21 mouse cellular contexts compared by ENCODE assay signal in the genomic region with DNA sequence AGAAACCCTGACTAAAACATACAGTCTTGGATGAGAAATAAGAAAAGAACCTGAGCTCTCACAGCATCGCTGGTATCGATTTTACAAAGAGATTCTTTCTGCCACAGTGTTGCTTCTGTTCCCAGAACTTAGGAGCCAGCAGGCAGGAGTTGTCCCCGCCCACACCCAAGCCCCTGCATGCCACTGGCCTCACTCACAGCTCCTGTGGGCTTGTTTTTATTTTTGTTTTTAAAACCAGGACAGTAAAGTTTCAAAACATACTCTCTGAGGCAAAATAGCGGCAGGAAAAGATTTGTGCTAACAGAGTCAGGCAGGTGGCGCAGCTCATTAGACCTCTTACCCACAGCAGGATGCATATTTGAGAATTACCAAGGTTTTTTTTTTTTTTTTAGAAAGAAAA.
DNase-seq lines count a peak whose midpoint lies in the region; ATAC-seq and TF ChIP-seq lines count a peak whose summit lies in the region.
"Had no signal": no experiment of that assay in that cellular context is flagged by ENCODE, and none has a peak within 500 bp of the region (broad histone marks: within the 10 kb centered on the region; RNA-seq: fewer than 3 reads in every experiment).

No protein-coding gene starts in this region.

- H3K36me3 ChIP-seq in forebrain, embryonic 10.5 days (replicated peaks), result no peaks in the 10 kb centered on the region
- H3K36me3 ChIP-seq in forebrain, embryonic 15.5 days, result no peaks in the 10 kb centered on the region
- H3K36me3 ChIP-seq in E14TG2a.4 (ENCODE audit: insufficient read depth, low read length) (no peaks in the 10 kb centered on the region), ES-E14 (ENCODE audit: control insufficient read depth, insufficient read depth, low read length, poor library complexity, severe bottlenecking) (no peaks in the 10 kb centered on the region)
- H3K36me3 ChIP-seq: forebrain, embryonic 12.5 days; heart, embryonic 10.5 days; hindbrain, embryonic 13.5 days had no signal

- H3K4me2 ChIP-seq in forebrain, embryonic 15.5 days (replicated peaks), result no peak overlapping the region
- H3K4me2 ChIP-seq: forebrain, embryonic 12.5 days; hindbrain, embryonic 13.5 days had no signal

- WGBS in forebrain, embryonic 10.5 days, result 64% methylated on average over 5 of the region's 5 CpGs
- WGBS in forebrain, embryonic 15.5 days, result 40% methylated on average over 5 of the region's 5 CpGs

- peaks cover 27% of the 10 kb centered on the region for H3K4me1 ChIP-seq in forebrain, embryonic 10.5 days
- H3K4me1 ChIP-seq in forebrain, embryonic 15.5 days, result no peaks in the 10 kb centered on the region
- H3K4me1 ChIP-seq in E14TG2a.4 (replicated peaks; ENCODE audit: low read depth, low read length), result peaks cover 25% of the 10 kb centered on the region
- H3K4me1 ChIP-seq in ES-E14 (ENCODE audit: control insufficient read depth in 2 of 2, insufficient read depth in 2 of 2, low read length in 2 of 2, poor library complexity in 1 of 2), result peaks cover 2 to 6% of the 10 kb centered on the region in 2 experiments; a peak in 2 of 4 replicates
- H3K4me1 ChIP-seq: hindbrain, embryonic 13.5 days had no signal

- no peak for TF ChIP-seq CTCF in E14TG2a.4 (conservative IDR thresholded peaks at IDR 0.05; ENCODE audit: low read length)

- intact Hi-C loops in left cerebral cortex, postnatal 10 days (cut with DNase I), result no loop called here

- in situ Hi-C loops in ES-E14 (cut with MboI; ENCODE audit: low sequenced_read_pairs in 2 of 2, unreplicated experiment in 2 of 2), result no loop called here

- peak overlapping the region; percentile 12; the same call in 1 of the 2 replicates for H3K27ac ChIP-seq in forebrain, embryonic 10.5 days
- no peak overlapping the region for H3K27ac ChIP-seq in forebrain, embryonic 15.5 days (replicated peaks)
- peak overlapping the region; percentile 74; the same call in 1 of the 2 replicates for H3K27ac ChIP-seq in ES-E14 (ENCODE audit: insufficient read depth, low read depth, low read length, poor library complexity, severe bottlenecking)
- H3K27ac ChIP-seq: forebrain, embryonic 12.5 days; heart, embryonic 10.5 days; hindbrain, embryonic 13.5 days; hindbrain, postnatal 0 days had no signal

- no peak for ATAC-seq in forebrain, embryonic 15.5 days (replicated peaks)
- ATAC-seq: forebrain, postnatal 0 days; hindbrain, postnatal 0 days had no signal

- H3K27me3 ChIP-seq in forebrain, embryonic 10.5 days (ENCODE audit: poor library complexity, severe bottlenecking), result peaks cover 38% of the 10 kb centered on the region
- no peaks in the 10 kb centered on the region for H3K27me3 ChIP-seq in forebrain, embryonic 15.5 days
- peaks cover 8% of the 10 kb centered on the region for H3K27me3 ChIP-seq in E14TG2a.4 (ENCODE audit: insufficient read depth, low read length)
- H3K27me3 ChIP-seq: hindbrain, embryonic 13.5 days had no signal

- no peak for DNase-seq in forebrain, embryonic 10.5 days (ENCODE audit: extremely low spot score, low spot score)
- DNase-seq in ES-E14 (ENCODE audit: low read depth, low spot score), result peak; percentile 25
- peak; percentile 56 for DNase-seq in ZHBTc4 (ENCODE audit: low read depth, low spot score)
- DNase-seq in right cerebral cortex, adult 18-20 months, result no peak
- no peak for DNase-seq in left cerebral cortex, postnatal 10 days (ENCODE audit: extremely low spot score in 1 of 2, low spot score in 2 of 2)
- no peak for DNase-seq in urinary bladder, postnatal 10 days (ENCODE audit: low spot score)
- DNase-seq: adrenal gland, postnatal 10 days; cerebellum, adult 11-12 months; cerebellum, adult 9-10 months; cerebellum, postnatal 25 days; forebrain, postnatal 0 days; gastrocnemius, postnatal 36 days; heart, adult 18-20 months; heart, postnatal 10 days; kidney, adult 11 months had no signal

- H3K9me3 ChIP-seq in forebrain, embryonic 10.5 days, result peaks cover 9% of the 10 kb centered on the region; the same call in 1 of the 2 replicates
- no peaks in the 10 kb centered on the region for H3K9me3 ChIP-seq in forebrain, embryonic 15.5 days
- H3K9me3 ChIP-seq in E14TG2a.4 (ENCODE audit: low read length) (peaks cover 13% of the 10 kb centered on the region), ES-E14 (ENCODE audit: control insufficient read depth, insufficient read depth, low read depth, low read length) (no peaks in the 10 kb centered on the region)
- H3K9me3 ChIP-seq: forebrain, embryonic 12.5 days; heart, embryonic 10.5 days; hindbrain, embryonic 13.5 days had no signal

- H3K4me3 ChIP-seq in forebrain, embryonic 10.5 days, result no peak overlapping the region
- H3K4me3 ChIP-seq in forebrain, embryonic 15.5 days, result no peak overlapping the region
- H3K4me3 ChIP-seq in E14TG2a.4 (replicated peaks; ENCODE audit: low read length) (peak overlapping the region; percentile 21; the same call in 1 of the 2 replicates), ES-E14 (ENCODE audit: insufficient read depth in 1 of 2, low read depth in 1 of 2, low read length in 2 of 2, poor library complexity in 1 of 2, severe bottlenecking in 1 of 2) (no peak overlapping the region)
- H3K4me3 ChIP-seq: forebrain, embryonic 12.5 days; heart, embryonic 10.5 days; hindbrain, embryonic 13.5 days had no signal

- H3K9ac ChIP-seq in forebrain, embryonic 15.5 days (replicated peaks), result no peak overlapping the region
- no peak overlapping the region for H3K9ac ChIP-seq in ES-E14 (ENCODE audit: insufficient read depth, low read depth, low read length, poor library complexity, severe bottlenecking)
- H3K9ac ChIP-seq: forebrain, embryonic 12.5 days; forebrain, postnatal 0 days; hindbrain, embryonic 13.5 days had no signal

TF ChIP-seq in ES-E14, 5 proteins besides CTCF, POLR2A, EP300 and RAD21:
- no peak for TF ChIP-seq CHD2 (IDR thresholded peaks at IDR 0.05; ENCODE audit: low read depth, low read length)
- TF ChIP-seq ZNF384 (IDR thresholded peaks at IDR 0.05; ENCODE audit: low read depth, low read length), result no peak
- no peak for TF ChIP-seq MAFK (IDR thresholded peaks at IDR 0.05; ENCODE audit: insufficient read depth, low read depth, low read length)
- no peak for TF ChIP-seq ZC3H11A (IDR thresholded peaks at IDR 0.05; ENCODE audit: borderline replicate concordance, low read depth, low read length)
- no peak for TF ChIP-seq HCFC1 (IDR thresholded peaks at IDR 0.05; ENCODE audit: borderline replicate concordance, insufficient read depth, low read length)
TF ChIP-seq in ES-E14: peak in this region for 0.

Comparison
In these comparisons a context has a peak if more than half of its experiments do, and no peak if none do; other contexts are left out.
1. DNase-seq: peak in ES-E14 (single experiment) and ZHBTc4 (single experiment); none in forebrain, embryonic 10.5 days (single experiment), right cerebral cortex, adult 18-20 months (single experiment), left cerebral cortex, postnatal 10 days (0 of 2) and urinary bladder, postnatal 10 days (single experiment).